Mouse (Mus musculus) brain, embryonic 14.5 days (tissue): ENCODE data around the gene Syce2.

ENCODE experiments used
- CTCF ChIP-seq: fragments of 200-500 bp; IDR thresholded peaks from 2 replicates; pipeline ENCODE4 v1.5.1; 2012; ENCODE audit warnings: inconsistent platforms, mild to moderate bottlenecking, moderate library complexity, borderline replicate concordance; ENCODE audit not compliant: insufficient read depth, insufficient read length; ENCODE audit errors: extremely low read depth
- POLR2A ChIP-seq: fragments of 200-500 bp; IDR thresholded peaks from 2 replicates; pipeline ENCODE4 v1.6.1; 2012; ENCODE audit warnings: mild to moderate bottlenecking, inconsistent platforms, borderline replicate concordance; ENCODE audit not compliant: poor library complexity, insufficient read depth, insufficient read length, severe bottlenecking; ENCODE audit errors: extremely low read depth

DNA sequence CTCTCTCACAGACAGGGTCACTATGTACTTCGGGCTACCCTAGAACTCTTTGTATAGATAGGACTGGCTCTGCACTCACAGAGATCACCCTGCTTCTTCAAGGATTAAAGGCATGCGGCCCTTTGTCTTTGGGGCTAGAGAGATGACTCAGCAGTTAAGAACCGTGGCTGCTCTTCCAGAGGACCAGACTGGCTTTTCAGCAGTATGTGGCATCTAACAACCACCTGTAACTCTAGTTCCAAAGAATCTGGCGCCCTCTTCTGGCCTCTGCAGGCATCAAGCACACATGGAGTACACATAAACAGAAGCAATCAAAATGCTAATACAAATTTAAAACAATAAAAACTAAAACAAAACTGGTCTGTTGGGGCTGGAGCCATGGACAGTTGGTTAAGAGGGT is 42.0 kb downstream of the Syce2 start:
- TF ChIP-seq CTCF (peak; percentile 35; the same call in 1 of the 2 replicates), POLR2A (no peak)
